Mouse (Mus musculus) embryo, embryonic 9.5 days (tissue): ENCODE results near the gene Rnf26.

Experiments
- DNase-seq: peaks from one replicate; pipeline ENCODE4 v3.0.0-alpha.2; 2017; ENCODE audit errors: extremely low spot score

The Rnf26 gene

GRCm38 (mm10) chr9:44113105-44113789, at the start of gene Rnf26, which contains the start of gene Gm49380:
Gene Rnf26 (minus strand): TSS chr9:44113517.
Gene Gm49380 (minus strand): TSS chr9:44113500.
- peak; percentile 95 for DNase-seq

GRCm38 (mm10) chr9:44159886-44160285, 46.6 kb upstream of the Rnf26 start:
- DNase-seq: no peak

- no peak for DNase-seq
These were observed 34.0 kb upstream of the Rnf26 start for GRCm38 (mm10) chr9:44147290-44147689.

DNA sequence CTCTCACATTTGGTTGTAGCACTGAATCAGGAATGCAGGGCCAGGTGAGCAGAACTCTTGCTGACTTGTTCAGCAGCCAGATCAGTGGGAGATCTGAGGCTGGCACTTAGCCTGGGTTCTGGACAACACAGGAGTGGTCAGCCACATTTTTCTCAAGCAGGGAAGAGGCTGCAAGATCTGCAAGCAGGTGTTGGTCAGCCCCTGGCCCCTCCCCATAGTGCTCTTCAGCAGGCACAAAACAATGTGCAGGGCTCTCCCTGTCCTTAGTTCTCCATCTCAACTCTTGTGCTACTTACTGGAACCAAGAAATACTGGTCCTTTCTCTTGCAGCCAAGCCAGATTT, 31.4 kb upstream of the Rnf26 start:
- DNase-seq: no peak

- DNase-seq: no peak
These were observed 30.9 kb upstream of the Rnf26 start for GRCm38 (mm10) chr9:44144023-44144717.

- no peak for DNase-seq
These were observed 30.1 kb upstream of the Rnf26 start for GRCm38 (mm10) chr9:44143421-44143820.

DNA sequence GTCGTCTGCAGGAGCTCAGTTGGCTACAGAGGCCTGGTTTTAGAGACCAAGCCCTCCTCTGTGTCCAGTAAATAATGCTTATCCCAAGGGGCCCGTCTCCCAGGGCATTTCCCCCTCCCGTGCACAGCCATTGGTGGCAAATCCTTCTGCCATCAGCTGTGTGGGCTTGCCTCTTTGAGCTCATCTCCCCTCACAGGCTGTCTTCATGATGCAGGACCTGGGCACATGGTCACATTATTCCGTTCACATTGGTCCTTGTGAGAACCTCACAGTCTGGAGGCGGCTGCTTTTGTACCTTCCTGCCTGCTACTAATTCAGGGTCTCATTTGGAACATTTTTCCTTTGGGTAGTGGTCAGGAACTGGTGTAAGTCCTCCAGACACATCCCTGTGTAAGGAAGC, 28.6 kb upstream of the Rnf26 start:
- no peak for DNase-seq

- no peak for DNase-seq
These were observed 24.5 kb upstream of the Rnf26 start for GRCm38 (mm10) chr9:44137846-44138245.

GRCm38 (mm10) chr9:44135731-44136411, 22.6 kb upstream of the Rnf26 start:
- DNase-seq: no peak

GRCm38 (mm10) chr9:44134851-44135730, 21.8 kb upstream of the Rnf26 start:
- DNase-seq: no peak

DNA sequence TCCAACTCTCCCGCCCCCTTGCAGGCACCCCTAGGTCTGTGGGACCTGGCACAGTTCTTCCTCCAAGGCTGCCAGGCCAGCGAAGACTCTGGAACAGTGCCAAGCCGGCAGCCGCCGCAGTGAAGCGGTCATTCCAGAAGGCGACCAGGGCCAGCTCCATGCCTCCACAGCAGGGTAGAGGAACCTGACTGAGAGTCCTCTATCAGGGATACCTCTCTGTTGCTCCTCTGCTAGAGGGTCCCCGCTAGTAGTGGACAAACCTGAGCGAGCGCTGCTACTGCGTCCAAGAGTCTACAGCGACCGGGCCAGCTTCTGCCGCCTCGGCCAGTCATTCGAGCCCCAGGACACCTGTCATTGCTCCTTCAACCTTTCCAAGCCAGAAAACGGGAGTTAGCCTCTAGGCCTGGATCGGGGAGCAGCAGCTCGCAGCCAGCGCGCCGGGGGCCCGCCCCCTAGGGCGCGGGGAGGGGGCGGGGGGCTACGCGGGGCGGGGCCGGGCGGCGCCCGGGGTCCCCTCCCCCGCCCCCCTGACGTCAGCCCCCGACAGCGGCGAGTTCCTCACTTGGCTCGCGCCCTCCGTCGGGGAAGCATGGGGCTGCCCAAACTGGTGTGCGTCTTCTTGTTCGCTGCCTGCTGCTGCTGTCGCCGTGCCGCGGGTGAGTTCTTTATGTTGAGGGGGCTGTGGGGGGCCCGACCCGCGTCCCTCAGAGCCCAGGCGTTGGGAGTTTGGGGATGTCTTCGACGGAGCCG, 21.0 kb upstream of the Rnf26 start, which contains the start of gene Mcam:
Gene Mcam, plus strand, starts transcription at position 369 of the 750 bp plus-strand sequence.
- peak; percentile 69 for DNase-seq

DNA sequence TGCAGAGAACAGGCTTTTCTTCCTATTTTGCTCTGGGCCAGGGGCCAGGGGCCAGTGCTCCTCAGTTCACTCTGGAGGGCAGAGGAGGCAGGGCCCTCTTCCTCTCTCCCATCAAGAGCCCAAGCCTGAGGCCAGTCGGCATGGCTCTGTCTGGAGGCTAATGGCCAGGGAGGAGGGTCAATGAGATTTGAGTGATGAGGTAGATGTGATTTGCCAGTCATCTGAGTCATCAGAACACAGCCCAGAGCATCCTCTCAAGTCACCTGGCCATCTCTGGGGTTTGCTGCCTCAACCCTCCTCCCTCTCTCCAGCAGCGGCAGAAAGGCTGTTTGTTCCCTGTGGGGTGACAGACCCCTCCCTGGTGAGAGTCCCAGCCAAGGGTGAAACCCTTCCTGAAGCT, 20.0 kb upstream of the Rnf26 start:
- no peak for DNase-seq

- DNase-seq: no peak
These were observed 18.9 kb upstream of the Rnf26 start for GRCm38 (mm10) chr9:44132200-44132599.

- DNase-seq: no peak
These were observed 17.9 kb upstream of the Rnf26 start for GRCm38 (mm10) chr9:44131276-44131590.

- DNase-seq: peak; percentile 65
These were observed 17.4 kb upstream of the Rnf26 start for GRCm38 (mm10) chr9:44130581-44131275.

- DNase-seq: peak; percentile 81
These were observed 16.7 kb upstream of the Rnf26 start for GRCm38 (mm10) chr9:44130034-44130433.

GRCm38 (mm10) chr9:44129633-44130032, 16.3 kb upstream of the Rnf26 start:
- DNase-seq: no peak

- DNase-seq: no peak
These were observed 14.1 kb upstream of the Rnf26 start for GRCm38 (mm10) chr9:44127351-44127801.

DNA sequence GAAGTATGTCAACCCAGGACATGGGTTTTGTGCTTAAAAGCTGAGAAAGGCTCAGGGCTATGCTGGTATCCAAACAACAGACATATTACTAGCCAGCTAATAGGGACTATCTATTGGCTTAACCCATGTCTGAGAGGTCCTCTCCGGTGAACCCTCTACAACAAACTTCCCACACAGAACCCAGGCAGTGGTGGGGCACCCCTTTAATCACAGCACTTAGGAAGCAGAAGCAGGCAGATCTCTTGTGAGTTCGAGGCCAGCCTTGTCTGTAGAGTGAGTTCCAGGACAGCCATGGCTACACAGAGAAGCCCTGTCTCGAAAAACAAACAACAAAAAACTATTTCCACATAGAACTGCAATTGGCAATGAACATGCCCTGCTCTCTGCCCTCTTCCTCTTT, 13.4 kb upstream of the Rnf26 start:
- DNase-seq: no peak
